Mouse (Mus musculus) limb, embryonic 11.5 days (tissue): ENCODE results near the gene Cenpm. TPM values are rescaled to one million over a fixed set of nuclear protein-coding genes. Genes with fewer than 3 reads are reported as not detected.

Source experiments
- ATAC-seq: fragments of 200-750 bp; cut with Nextera tagmentation; 2 replicates; pipeline ENCODE4 v1.8.0; 2017; ENCODE audit warnings: low read depth; ENCODE audit not compliant: insufficient number of reproducible peaks, low FRiP score, low TSS enrichment
- DNase-seq: peaks from one replicate; pipeline ENCODE4 v3.0.0-alpha.2; 2015; ENCODE audit warnings: low spot score
- H3K27ac ChIP-seq: fragments of 300-500 bp; sonication (generic); replicated peaks from 2 replicates; pipeline ENCODE4 v1.5.1; 2014; ENCODE audit warnings: low read depth, mild to moderate bottlenecking, low read length
- H3K27me3 ChIP-seq: fragments of 300-500 bp; sonication (generic); 2 replicates; pipeline ENCODE4 v1.6.1; 2014; ENCODE audit warnings: mild to moderate bottlenecking, low read length, mixed read lengths; ENCODE audit not compliant: control insufficient read depth, insufficient read depth
- H3K36me3 ChIP-seq: fragments of 300-500 bp; sonication (generic); 2 replicates; pipeline ENCODE4 v1.6.1; 2014; ENCODE audit warnings: mild to moderate bottlenecking, low read length, moderate library complexity, mixed read lengths; ENCODE audit not compliant: control insufficient read depth, insufficient read depth
- H3K4me1 ChIP-seq: fragments of 300-500 bp; sonication (generic); 2 replicates; pipeline ENCODE4 v1.6.1; 2014; ENCODE audit warnings: low read length, mixed read lengths; ENCODE audit not compliant: control insufficient read depth, insufficient read depth
- H3K4me2 ChIP-seq: fragments of 300-500 bp; sonication (generic); 2 replicates; pipeline ENCODE4 v1.6.1; 2014; ENCODE audit warnings: low read depth, mild to moderate bottlenecking, moderate library complexity; ENCODE audit not compliant: severe bottlenecking
- H3K4me3 ChIP-seq: fragments of 300-500 bp; sonication (generic); 2 replicates; pipeline ENCODE4 v1.5.1; 2014; ENCODE audit warnings: low read depth, low read length
- H3K9ac ChIP-seq: fragments of 300-500 bp; sonication (generic); 2 replicates; pipeline ENCODE4 v1.6.1; 2014; ENCODE audit warnings: mild to moderate bottlenecking, low read length
- H3K9me3 ChIP-seq: fragments of 300-500 bp; sonication (generic); 2 replicates; pipeline ENCODE4 v1.6.1; 2016; ENCODE audit warnings: low read length; ENCODE audit not compliant: control insufficient read depth
- WGBS: fragments of 180-500 bp; shearing (Covaris S2); extraction: QIAGEN DNeasy Blood & Tissue Kit; methylation state at CpG from one replicate; pipeline ENCODE4 v1.1.7; 2014; 5-methylcytosine and 5-hydroxymethylcytosine counted together
- polyA plus RNA-seq: library from polyadenylated mRNA; unstranded; fragments of >200 nt; fragmentation: Nextera tagmentation; extraction: Ambion mirVana; gene quantifications from 2 replicates; pipeline ENCODE4 v1.2.1, GENCODE M21; 2014

Gene Cenpm
- polyA plus RNA-seq, 1 experiment from 2014 or later, result 89.3 TPM

GRCm38 (mm10) chr15:82274927-82275901, 30.7 kb upstream of the Cenpm start:
- H3K27me3 ChIP-seq, result peaks cover 20% of the 10 kb centered on the region
- peak overlapping the region; percentile 73 for H3K4me3 ChIP-seq
- 0 out of 2 replicates have a peak, but pooled peaks cover 3% of the 10 kb centered on the region for H3K4me1 ChIP-seq
- H3K36me3 ChIP-seq, result no peaks in the 10 kb centered on the region
- DNase-seq, result peak; percentile 73
- H3K4me2 ChIP-seq, result peak overlapping the region; percentile 95
- WGBS, result under 1% methylated on average over 70 of the region's 86 CpGs
- H3K27ac ChIP-seq, result no peak overlapping the region
- no peaks in the 10 kb centered on the region for H3K9me3 ChIP-seq
- H3K9ac ChIP-seq, result peak overlapping the region; percentile 73
- ATAC-seq, result peak; percentile 52; the same call in 1 of the 2 replicates

- H3K27me3 ChIP-seq, result peaks cover 20% of the 10 kb centered on the region
- no peaks in the 10 kb centered on the region for H3K36me3 ChIP-seq
- H3K4me2 ChIP-seq, result peak within 1 kb of the TSS; percentile 95
- H3K27ac ChIP-seq, result no peak within 1 kb of the TSS
- H3K9me3 ChIP-seq, result no peaks in the 10 kb centered on the region
- ATAC-seq (no peak), DNase-seq (no peak)
- 0 out of 2 replicates have a peak, but pooled peaks cover 3% of the 10 kb centered on the region for H3K4me1 ChIP-seq
- peak within 1 kb of the TSS; percentile 73 for H3K4me3 ChIP-seq
- WGBS, result 29% methylated on average over 6 of the region's 6 CpGs
- peak within 1 kb of the TSS; percentile 73 for H3K9ac ChIP-seq
These were observed 30.0 kb upstream of the Cenpm start, which contains the start of gene Sept3 for GRCm38 (mm10) chr15:82274593-82274926. TSS of gene Sept3 (plus strand) at chr15:82274893.

GRCm38 (mm10) chr15:82272295-82272694, 27.7 kb upstream of the Cenpm start:
- no peak overlapping the region for H3K27ac ChIP-seq
- 86% methylated on average over 6 of the region's 6 CpGs for WGBS
- 0 out of 2 replicates have a peak, but pooled peaks cover 3% of the 10 kb centered on the region for H3K4me1 ChIP-seq
- no peaks in the 10 kb centered on the region for H3K36me3 ChIP-seq
- peaks cover 20% of the 10 kb centered on the region for H3K27me3 ChIP-seq
- H3K4me3 ChIP-seq, result no peak overlapping the region
- H3K9me3 ChIP-seq, result no peaks in the 10 kb centered on the region
- no peak overlapping the region for H3K9ac ChIP-seq
- DNase-seq, result no peak
- ATAC-seq, result no peak
- no peak overlapping the region for H3K4me2 ChIP-seq

- Histone ChIP-seq H3K4me2 (no peak overlapping the region), H3K9me3 (no peaks in the 10 kb centered on the region), H3K27ac (no peak overlapping the region), H3K36me3 (no peaks in the 10 kb centered on the region), H3K4me1 (0 out of 2 replicates have a peak, but pooled peaks cover 2% of the 10 kb centered on the region), H3K27me3 (peaks cover 20% of the 10 kb centered on the region), H3K9ac (no peak overlapping the region), H3K4me3 (no peak overlapping the region)
- WGBS, result 14% methylated on average over 5 of the region's 5 CpGs
- ATAC-seq, result no peak
- peak; percentile 87 for DNase-seq
These were observed 26.7 kb upstream of the Cenpm start for GRCm38 (mm10) chr15:82271201-82271600.

GRCm38 (mm10) chr15:82268783-82269182, 24.2 kb upstream of the Cenpm start:
- Histone ChIP-seq H3K36me3 (no peaks in the 10 kb centered on the region), H3K9ac (no peak overlapping the region), H3K4me1 (no peaks in the 10 kb centered on the region), H3K4me3 (no peak overlapping the region), H3K4me2 (no peak overlapping the region; the same call in 1 of the 2 replicates), H3K9me3 (no peaks in the 10 kb centered on the region), H3K27ac (no peak overlapping the region), H3K27me3 (peaks cover 9% of the 10 kb centered on the region; the same call in 1 of the 2 replicates)
- no peak for DNase-seq
- no peak for ATAC-seq
- WGBS, result 88% methylated on average over 9 of the region's 9 CpGs

- H3K9me3 ChIP-seq, result no peaks in the 10 kb centered on the region
- H3K4me1 ChIP-seq, result no peaks in the 10 kb centered on the region
- H3K4me2 ChIP-seq, result no peak overlapping the region
- no peak overlapping the region for H3K9ac ChIP-seq
- DNase-seq, result no peak
- no peak overlapping the region for H3K4me3 ChIP-seq
- H3K27me3 ChIP-seq, result peaks cover 7% of the 10 kb centered on the region; the same call in 1 of the 2 replicates
- no peak for ATAC-seq
- no peaks in the 10 kb centered on the region for H3K36me3 ChIP-seq
- H3K27ac ChIP-seq, result no peak overlapping the region
- 31% methylated on average over 3 of the region's 3 CpGs for WGBS
These were observed 23.6 kb upstream of the Cenpm start for GRCm38 (mm10) chr15:82268185-82268584.

GRCm38 (mm10) chr15:82266356-82266755, 21.8 kb upstream of the Cenpm start:
- no peak for ATAC-seq
- Histone ChIP-seq H3K27ac (no peak overlapping the region), H3K36me3 (no peaks in the 10 kb centered on the region), H3K9me3 (no peaks in the 10 kb centered on the region), H3K9ac (no peak overlapping the region), H3K4me3 (no peak overlapping the region), H3K4me1 (no peaks in the 10 kb centered on the region), H3K27me3 (no peaks in the 10 kb centered on the region), H3K4me2 (no peak overlapping the region)
- WGBS, result 17% methylated on average over 6 of the region's 6 CpGs
- DNase-seq, result peak; percentile 88

- Histone ChIP-seq H3K4me3 (no peak overlapping the region), H3K36me3 (no peaks in the 10 kb centered on the region), H3K27me3 (no peaks in the 10 kb centered on the region), H3K4me2 (no peak overlapping the region), H3K27ac (no peak overlapping the region), H3K9me3 (no peaks in the 10 kb centered on the region), H3K9ac (no peak overlapping the region), H3K4me1 (no peaks in the 10 kb centered on the region)
- 11% methylated on average over 16 of the region's 16 CpGs for WGBS
- DNase-seq (peak; percentile 83), ATAC-seq (no peak)
These were observed 15.0 kb upstream of the Cenpm start for GRCm38 (mm10) chr15:82259510-82259909.
